Mouse (Mus musculus) intestine, postnatal 0 days (tissue): ENCODE measurements around the gene Rag1. TPM values are rescaled to one million over a fixed set of nuclear protein-coding genes. Genes with fewer than 3 reads are reported as not detected.

ENCODE experiments used
- ATAC-seq: fragments of 200-750 bp; cut with Nextera tagmentation; 2 replicates; pipeline ENCODE4 v1.8.0; 2017; ENCODE audit warnings: mild to moderate bottlenecking, moderate TSS enrichment, moderate library complexity
- H3K27ac ChIP-seq: fragments of 300-500 bp; sonication (generic); 2 replicates; pipeline ENCODE4 v1.5.1; 2014; ENCODE audit warnings: mild to moderate bottlenecking, low read depth, low read length, moderate library complexity
- H3K27me3 ChIP-seq: fragments of 300-500 bp; sonication (generic); replicated peaks from 2 replicates; pipeline ENCODE4 v1.6.1; 2014; ENCODE audit warnings: low read length, mixed read lengths; ENCODE audit not compliant: control insufficient read depth, insufficient read depth
- H3K36me3 ChIP-seq: fragments of 300-500 bp; sonication (generic); 2 replicates; pipeline ENCODE4 v1.6.1; 2014; ENCODE audit warnings: mild to moderate bottlenecking, moderate library complexity; ENCODE audit not compliant: control insufficient read depth, insufficient read depth
- H3K4me1 ChIP-seq: fragments of 300-500 bp; sonication (generic); replicated peaks from 2 replicates; pipeline ENCODE4 v1.6.1; 2014; ENCODE audit warnings: antibody characterized with exemption, low read length, mixed read lengths; ENCODE audit not compliant: control insufficient read depth, insufficient read depth
- H3K4me2 ChIP-seq: fragments of 300-500 bp; sonication (generic); replicated peaks from 2 replicates; pipeline ENCODE4 v1.6.1; 2014; ENCODE audit warnings: low read depth, mild to moderate bottlenecking, moderate library complexity
- H3K4me3 ChIP-seq: fragments of 300-500 bp; sonication (generic); 2 replicates; pipeline ENCODE4 v1.5.1; 2014; ENCODE audit warnings: low read depth, low read length
- H3K9ac ChIP-seq: fragments of 300-500 bp; sonication (generic); 2 replicates; pipeline ENCODE4 v1.6.1; 2014; ENCODE audit warnings: mild to moderate bottlenecking, low read depth, low read length
- H3K9me3 ChIP-seq: fragments of 300-500 bp; sonication (generic); 2 replicates; pipeline ENCODE4 v1.6.1; 2016; ENCODE audit warnings: mixed run types; ENCODE audit not compliant: control insufficient read depth
- CTCF ChIP-seq: sonication (generic); IDR thresholded peaks from 2 replicates; pipeline ENCODE4 v1.5.1; 2016; ENCODE audit warnings: low read depth, mild to moderate bottlenecking, control low read depth, antibody characterized with exemption, moderate library complexity
- WGBS: fragments of 180-500 bp; shearing (Covaris S2); extraction: QIAGEN DNeasy Blood & Tissue Kit; methylation state at CpG from one replicate; pipeline ENCODE4 v1.1.7; 2014; 5-methylcytosine and 5-hydroxymethylcytosine counted together
- polyA plus RNA-seq: library from polyadenylated mRNA; unstranded; fragments of >200 nt; fragmentation: Nextera tagmentation; extraction: Ambion mirVana; gene quantifications from 2 replicates; pipeline ENCODE4 v1.2.1, GENCODE M21; 2015

The Rag1 gene
- polyA plus RNA-seq, result not detected in 2 replicates

DNA sequence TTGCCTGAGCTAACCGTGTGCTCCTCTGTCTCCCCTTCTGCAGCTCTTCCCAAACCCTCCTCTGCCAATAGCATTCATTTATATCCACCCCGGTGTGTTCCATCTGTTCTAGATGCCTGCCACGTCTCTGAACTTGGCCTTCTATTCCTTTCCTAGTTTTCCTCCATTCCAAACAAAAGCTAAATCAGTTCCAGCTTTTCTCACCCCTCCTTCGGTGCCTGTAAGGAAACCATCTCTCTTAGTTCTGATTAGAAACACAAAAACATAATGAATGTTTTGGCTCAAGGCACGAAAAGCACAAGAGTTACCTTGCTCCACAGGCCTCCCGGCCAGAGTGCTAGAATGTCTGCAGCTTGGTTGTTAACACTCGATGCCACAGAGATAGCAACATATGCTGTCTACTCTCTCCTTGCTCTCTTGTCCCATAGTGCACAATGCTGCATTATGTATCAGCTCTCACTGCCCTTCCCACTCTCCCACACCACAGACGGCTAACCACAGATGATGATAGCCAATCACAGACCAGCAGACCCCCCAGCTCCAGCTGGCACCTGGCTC is at the start of gene Rag1, which contains the start of gene B230118H07Rik:
Rag1 (minus strand) TSS at position 388 of the 558 bp plus-strand sequence.
B230118H07Rik (minus strand) TSS at position 419 of the 558 bp plus-strand sequence.
- Histone ChIP-seq H3K4me2 (no peak within 1 kb of the TSS), H3K27ac (no peak within 1 kb of the TSS), H3K9me3 (no peaks in the 10 kb centered on the region), H3K9ac (no peak within 1 kb of the TSS), H3K4me1 (no peaks in the 10 kb centered on the region), H3K27me3 (no peaks in the 10 kb centered on the region), H3K36me3 (no peaks in the 10 kb centered on the region), H3K4me3 (no peak within 1 kb of the TSS)
- TF ChIP-seq CTCF, result no peak
- 51% methylated on average over 8 of the region's 8 CpGs for WGBS
- ATAC-seq, result no peak

DNA sequence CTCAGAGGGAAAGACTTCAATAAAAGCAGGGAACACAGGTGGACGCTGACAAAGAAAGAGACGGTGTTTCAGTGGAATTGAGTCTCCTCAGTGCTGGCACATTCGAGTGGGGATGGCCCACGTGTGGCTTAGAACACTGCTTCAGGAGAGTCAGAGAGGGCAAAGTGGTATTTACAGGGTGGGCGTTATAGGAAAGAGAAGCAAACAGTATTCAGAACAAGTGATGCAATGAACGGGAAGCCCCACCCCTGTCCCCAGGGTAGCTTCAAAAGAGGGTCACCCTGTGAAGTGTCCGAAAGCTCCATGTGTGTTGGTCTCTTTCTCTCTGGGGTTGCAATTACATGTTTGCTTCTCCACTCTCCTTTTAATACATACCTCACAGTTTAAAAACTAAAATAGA is 46.3 kb upstream of the Rag1 start:
- Histone ChIP-seq H3K4me1 (no peaks in the 10 kb centered on the region), H3K9me3 (no peaks in the 10 kb centered on the region), H3K4me3 (no peak overlapping the region), H3K9ac (no peak overlapping the region), H3K27me3 (no peaks in the 10 kb centered on the region), H3K4me2 (no peak overlapping the region), H3K36me3 (peaks cover 55% of the 10 kb centered on the region), H3K27ac (no peak overlapping the region)
- WGBS, result 88% methylated on average over 7 of the region's 7 CpGs
- ATAC-seq, result no peak
- TF ChIP-seq CTCF, result no peak

DNA sequence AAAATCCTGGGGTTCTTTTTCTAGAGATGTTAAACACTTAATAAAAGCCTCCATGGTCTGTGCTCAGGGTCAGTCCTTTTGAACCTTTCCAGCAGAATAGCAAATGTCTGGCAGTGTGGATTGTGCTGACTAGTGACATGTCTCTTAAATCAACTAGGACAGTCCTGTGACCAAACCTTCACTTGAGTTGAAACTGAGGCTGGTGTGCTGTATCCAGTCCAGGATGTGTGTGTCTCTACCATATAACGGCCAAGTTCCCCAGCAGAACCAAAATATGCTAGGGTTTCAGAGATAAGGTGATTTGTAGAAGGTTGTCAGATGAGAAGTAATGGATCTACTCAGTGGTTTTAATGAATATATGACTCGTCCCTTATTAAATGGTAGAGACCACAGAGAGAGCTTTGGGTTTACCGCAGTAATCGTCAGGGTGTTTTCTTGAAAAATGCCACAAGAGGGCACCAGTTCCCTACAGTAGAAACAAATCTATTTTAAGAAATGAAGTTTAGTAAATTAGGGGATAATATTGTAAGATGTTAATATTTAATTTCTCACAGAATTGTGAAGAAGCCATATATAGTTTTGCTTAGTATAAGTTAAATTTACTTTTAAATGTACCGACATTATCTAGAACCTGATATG is 44.4 kb upstream of the Rag1 start:
- no peak overlapping the region for H3K4me2 ChIP-seq
- peaks cover 66% of the 10 kb centered on the region for H3K36me3 ChIP-seq
- peak; percentile 74 for TF ChIP-seq CTCF
- H3K27me3 ChIP-seq, result no peaks in the 10 kb centered on the region
- 55% methylated on average over 5 of the region's 5 CpGs for WGBS
- no peaks in the 10 kb centered on the region for H3K9me3 ChIP-seq
- H3K9ac ChIP-seq, result no peak overlapping the region
- H3K27ac ChIP-seq, result no peak overlapping the region
- no peak overlapping the region for H3K4me3 ChIP-seq
- no peaks in the 10 kb centered on the region for H3K4me1 ChIP-seq
- no peak for ATAC-seq

DNA sequence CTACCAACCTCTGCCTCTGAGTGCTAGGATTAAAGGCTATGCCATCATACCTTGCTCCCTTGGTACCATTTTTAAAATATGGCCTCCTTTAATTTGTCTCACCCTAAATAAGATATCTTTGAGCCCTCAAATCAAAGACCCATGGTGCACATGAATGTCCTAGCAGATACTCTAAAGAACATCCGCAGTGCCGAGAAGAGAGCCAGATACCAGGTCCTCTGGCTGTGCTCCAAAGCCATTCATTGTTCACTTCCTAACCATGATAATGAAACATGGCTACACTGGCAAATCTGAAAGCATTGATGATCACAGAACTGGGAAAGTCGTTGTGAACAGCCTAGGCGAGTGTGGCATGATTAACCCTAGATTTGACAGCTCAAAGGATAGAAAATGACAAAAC is 43.7 kb upstream of the Rag1 start:
- Histone ChIP-seq H3K9me3 (no peaks in the 10 kb centered on the region), H3K27me3 (no peaks in the 10 kb centered on the region), H3K36me3 (peaks cover 64% of the 10 kb centered on the region), H3K9ac (no peak overlapping the region), H3K4me1 (no peaks in the 10 kb centered on the region), H3K4me3 (no peak overlapping the region), H3K4me2 (no peak overlapping the region), H3K27ac (no peak overlapping the region)
- no peak for ATAC-seq
- TF ChIP-seq CTCF, result no peak
- WGBS, result 56% methylated on average over 4 of the region's 4 CpGs

DNA sequence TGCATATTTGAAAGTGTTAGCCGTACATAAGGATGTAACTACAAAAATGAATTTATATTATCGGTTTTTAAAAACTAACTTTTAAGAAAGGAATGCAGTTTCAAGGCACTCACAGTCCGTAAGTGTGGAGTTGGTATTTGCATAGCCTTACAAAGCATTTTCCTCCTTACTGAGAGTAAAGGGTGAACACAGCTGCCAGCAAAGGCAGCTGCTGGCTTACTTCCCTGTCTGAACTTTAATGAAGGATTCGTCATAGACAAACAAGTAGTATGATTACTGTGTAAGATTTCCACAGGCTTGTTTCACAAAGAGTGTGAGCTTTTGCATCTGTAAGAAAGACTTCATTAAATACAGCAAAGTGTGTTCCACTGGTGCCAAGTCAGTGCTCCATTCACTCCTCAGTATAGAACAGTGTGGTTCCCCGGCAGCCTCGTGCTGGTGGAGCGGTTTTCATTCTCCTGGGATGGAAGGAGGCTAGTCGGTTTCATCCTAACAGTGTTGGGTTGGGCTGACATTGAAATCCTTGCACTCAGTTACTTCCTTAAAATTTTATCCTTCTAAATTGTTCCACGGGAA is 41.0 kb upstream of the Rag1 start:
- H3K4me1 ChIP-seq, result no peaks in the 10 kb centered on the region
- ATAC-seq, result no peak
- H3K4me3 ChIP-seq, result no peak overlapping the region
- no peak overlapping the region for H3K4me2 ChIP-seq
- H3K9ac ChIP-seq, result no peak overlapping the region
- no peak for TF ChIP-seq CTCF
- no peak overlapping the region for H3K27ac ChIP-seq
- H3K36me3 ChIP-seq, result peaks cover 65% of the 10 kb centered on the region
- 90% methylated on average over 9 of the region's 9 CpGs for WGBS
- no peaks in the 10 kb centered on the region for H3K9me3 ChIP-seq
- H3K27me3 ChIP-seq, result no peaks in the 10 kb centered on the region

DNA sequence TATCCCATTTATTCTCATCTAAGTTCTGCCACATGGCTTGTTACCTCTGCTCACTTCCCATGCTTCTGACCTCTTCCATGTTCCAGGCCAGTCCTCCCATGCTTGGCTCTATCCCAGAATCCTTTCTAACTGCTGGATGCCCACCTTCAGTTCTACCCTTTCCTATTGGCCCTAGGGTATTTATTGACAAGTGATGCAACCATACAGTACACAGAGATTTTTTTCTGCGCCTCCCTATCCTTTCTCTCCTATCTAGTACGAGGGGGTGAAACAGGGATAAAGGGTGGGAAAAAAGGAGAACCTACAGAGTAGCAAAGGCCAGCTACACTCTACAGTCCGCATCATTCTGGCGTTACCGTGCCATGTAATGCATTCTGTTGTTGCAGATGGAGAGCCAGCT is 38.7 kb upstream of the Rag1 start:
- no peaks in the 10 kb centered on the region for H3K27me3 ChIP-seq
- H3K36me3 ChIP-seq, result peaks cover 66% of the 10 kb centered on the region
- no peak overlapping the region for H3K27ac ChIP-seq
- H3K4me3 ChIP-seq, result no peak overlapping the region
- H3K4me2 ChIP-seq, result no peak overlapping the region
- WGBS, result 94% methylated on average over 5 of the region's 5 CpGs
- no peaks in the 10 kb centered on the region for H3K4me1 ChIP-seq
- no peak for TF ChIP-seq CTCF
- no peak for ATAC-seq
- H3K9ac ChIP-seq, result no peak overlapping the region
- H3K9me3 ChIP-seq, result no peaks in the 10 kb centered on the region
